Mouse (Mus musculus) midbrain, embryonic 14.5 days (tissue): Measurements from ENCODE around the gene Msh4. TPM values are rescaled to one million over a fixed set of nuclear protein-coding genes. Genes with fewer than 3 reads are reported as not detected.
A peak's percentile ranks its signal among the peaks of the same experiment; 100 is the strongest.
"Not testable (repeated sequence)": the region's sequence is repeated elsewhere in the genome, so short reads cannot be mapped to it uniquely, and the experiment has no call there.

ENCODE experiments used
- ATAC-seq: fragments of 200-750 bp; cut with Nextera tagmentation; 2 replicates; pipeline ENCODE4 v1.8.0; 2017; ENCODE audit warnings: moderate number of reproducible peaks, moderate library complexity; ENCODE audit not compliant: low FRiP score, low TSS enrichment
- DNase-seq: peaks from one replicate; pipeline ENCODE4 v3.0.0-alpha.2; 2015
- H3K27ac ChIP-seq: fragments of 300-500 bp; sonication (generic); replicated peaks from 2 replicates; pipeline ENCODE4 v1.5.1; 2014; ENCODE audit warnings: mild to moderate bottlenecking, low read depth, low read length, moderate library complexity
- H3K27me3 ChIP-seq: fragments of 300-500 bp; sonication (generic); 2 replicates; pipeline ENCODE4 v1.6.1; 2014; ENCODE audit warnings: low read length, control low read depth, mixed read lengths; ENCODE audit not compliant: control insufficient read depth, insufficient read depth
- H3K36me3 ChIP-seq: fragments of 300-500 bp; sonication (generic); 2 replicates; pipeline ENCODE4 v1.6.1; 2014; ENCODE audit warnings: low read length, control low read depth; ENCODE audit not compliant: control insufficient read depth, insufficient read depth
- H3K4me1 ChIP-seq: fragments of 300-500 bp; sonication (generic); 2 replicates; pipeline ENCODE4 v1.6.1; 2014; ENCODE audit warnings: mild to moderate bottlenecking, antibody characterized with exemption, low read length, control low read depth; ENCODE audit not compliant: control insufficient read depth, insufficient read depth
- H3K4me2 ChIP-seq: fragments of 300-500 bp; sonication (generic); 2 replicates; pipeline ENCODE4 v1.6.1; 2014; ENCODE audit warnings: mild to moderate bottlenecking, low read length, moderate library complexity
- H3K4me3 ChIP-seq: fragments of 300-500 bp; sonication (generic); replicated peaks from 2 replicates; pipeline ENCODE4 v1.5.1; 2014; ENCODE audit warnings: low read depth, low read length
- H3K9ac ChIP-seq: fragments of 300-500 bp; sonication (generic); replicated peaks from 2 replicates; pipeline ENCODE4 v1.6.1; 2014; ENCODE audit warnings: mild to moderate bottlenecking, low read length, moderate library complexity
- H3K9me3 ChIP-seq: fragments of 300-500 bp; sonication (generic); 2 replicates; pipeline ENCODE4 v1.6.1; 2016; ENCODE audit warnings: low read length, control low read depth, mixed read lengths; ENCODE audit not compliant: control insufficient read depth
- WGBS: fragments of 180-500 bp; shearing (Covaris S2); extraction: QIAGEN DNeasy Blood & Tissue Kit; methylation state at CpG from one replicate; pipeline ENCODE4 v1.1.7; 2014; 5-methylcytosine and 5-hydroxymethylcytosine counted together
- polyA plus RNA-seq: library from polyadenylated mRNA; unstranded; fragments of >200 nt; fragmentation: Nextera tagmentation; extraction: Ambion mirVana; gene quantifications from 2 replicates; pipeline ENCODE4 v1.2.1, GENCODE M21; 2014

Gene Msh4
- polyA plus RNA-seq, 1 experiment from 2014 or later = 0.16 TPM

DNA sequence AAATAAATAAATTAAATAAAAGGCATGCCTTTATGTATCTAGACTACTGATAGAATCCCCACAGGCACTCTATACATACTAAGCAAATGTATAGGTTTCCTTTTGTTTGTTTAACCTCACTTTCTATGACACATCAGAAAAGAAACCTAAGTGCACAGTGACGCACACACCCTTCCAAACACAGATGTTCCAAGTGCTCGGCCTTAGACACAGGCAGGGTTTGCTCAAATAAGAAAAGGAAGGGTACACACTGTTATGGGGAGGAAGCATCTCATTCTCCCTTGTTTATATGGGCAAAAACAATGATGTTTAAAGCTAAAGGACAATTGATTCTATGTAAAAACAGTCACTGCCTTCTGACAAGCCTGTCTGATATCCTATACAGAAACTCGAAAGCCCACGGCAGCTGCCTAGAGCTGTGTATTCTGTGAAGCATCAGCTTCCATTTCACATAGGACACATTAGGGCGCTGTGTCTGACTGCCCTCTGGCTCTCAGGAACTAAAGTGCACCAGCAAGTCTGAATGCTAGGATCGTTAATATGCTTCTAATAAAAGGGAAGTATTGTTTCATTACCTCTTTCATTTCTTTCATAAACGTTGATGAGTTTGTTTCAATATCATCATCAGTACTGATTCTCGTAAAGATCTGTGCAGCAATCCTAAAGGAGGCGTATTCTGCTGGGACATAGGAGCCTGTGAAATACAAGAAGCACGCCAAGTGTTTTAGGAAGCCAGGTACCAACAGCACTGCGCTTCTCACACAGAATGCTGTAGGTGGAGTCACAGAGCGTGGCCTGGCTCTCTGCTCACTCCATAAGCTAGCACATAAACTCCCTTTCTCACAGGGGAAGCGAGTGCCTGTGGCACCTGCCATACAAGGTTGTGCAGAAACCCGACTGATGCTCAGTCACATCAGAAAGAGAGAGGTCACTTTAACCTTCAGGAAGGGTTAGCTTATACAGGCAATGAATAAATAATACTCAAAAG is 38.5 kb downstream of the Msh4 start:
- Histone ChIP-seq H3K4me3 (no peak overlapping the region), H3K9ac (no peak overlapping the region), H3K4me2 (no peak overlapping the region), H3K4me1 (no peaks in the 10 kb centered on the region), H3K27me3 (no peaks in the 10 kb centered on the region), H3K36me3 (no peaks in the 10 kb centered on the region), H3K9me3 (no peaks in the 10 kb centered on the region), H3K27ac (no peak overlapping the region)
- ATAC-seq = no peak
- peak; percentile 69 for DNase-seq
- WGBS = 73% methylated on average over 14 of the region's 14 CpGs

- no peak for DNase-seq
- no peak for ATAC-seq
- Histone ChIP-seq H3K36me3 (no peaks in the 10 kb centered on the region), H3K9me3 (no peaks in the 10 kb centered on the region), H3K27me3 (no peaks in the 10 kb centered on the region), H3K4me1 (no peaks in the 10 kb centered on the region), H3K4me3 (no peak overlapping the region), H3K9ac (no peak overlapping the region), H3K4me2 (no peak overlapping the region), H3K27ac (no peak overlapping the region)
- 90% methylated on average over 4 of the region's 4 CpGs for WGBS
Observed at GRCm38 (mm10) chr3:153864636-153865429, 41.1 kb downstream of the Msh4 start.

DNA sequence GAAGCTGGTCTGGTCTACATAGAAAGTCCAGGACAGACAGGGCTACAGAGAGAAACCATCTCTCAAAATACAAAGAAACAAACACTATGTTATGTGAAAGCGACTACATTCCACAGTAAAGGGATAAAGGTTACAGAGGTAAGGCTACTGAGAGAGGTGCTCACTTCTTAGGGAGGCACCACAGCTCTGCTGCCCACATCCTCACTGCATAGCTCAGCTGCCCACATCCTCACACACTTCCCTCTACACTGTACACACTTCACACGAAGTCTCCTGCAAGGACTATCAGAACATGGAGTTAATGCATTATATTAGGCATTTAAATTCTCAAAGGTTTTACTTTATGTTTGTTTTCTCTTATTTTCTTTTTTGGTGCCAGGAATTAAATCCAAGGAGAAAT is 42.1 kb downstream of the Msh4 start:
- no peaks in the 10 kb centered on the region for H3K9me3 ChIP-seq
- no peak overlapping the region for H3K4me2 ChIP-seq
- 83% methylated on average over 2 of the region's 2 CpGs for WGBS
- ATAC-seq = no peak
- no peak overlapping the region for H3K4me3 ChIP-seq
- no peak overlapping the region for H3K27ac ChIP-seq
- H3K4me1 ChIP-seq = no peaks in the 10 kb centered on the region
- no peaks in the 10 kb centered on the region for H3K36me3 ChIP-seq
- H3K9ac ChIP-seq = no peak overlapping the region
- no peaks in the 10 kb centered on the region for H3K27me3 ChIP-seq
- DNase-seq = no peak

DNA sequence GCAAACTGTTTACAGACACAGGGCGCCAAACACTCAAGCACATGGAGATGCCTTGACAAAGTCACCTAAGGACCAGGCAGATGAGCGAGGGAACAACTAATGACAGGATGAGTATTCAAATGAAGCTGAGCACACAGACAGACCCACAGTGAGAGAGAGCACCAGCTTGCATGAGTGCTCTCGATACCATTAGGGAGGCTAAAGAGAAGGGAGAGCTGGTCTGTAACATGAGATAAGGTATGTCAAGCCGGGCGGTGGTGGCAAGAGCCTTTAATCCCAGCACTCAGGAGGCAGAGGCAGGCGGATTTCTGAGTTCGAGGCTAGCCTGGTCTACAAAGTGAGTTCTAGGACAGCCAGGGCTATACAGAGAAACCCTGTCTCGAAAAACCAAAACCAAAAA is 45.5 kb downstream of the Msh4 start:
- H3K4me2 ChIP-seq, H3K9me3 ChIP-seq, DNase-seq, H3K27ac ChIP-seq, H3K27me3 ChIP-seq, H3K4me3 ChIP-seq, H3K9ac ChIP-seq, H3K4me1 ChIP-seq, H3K36me3 ChIP-seq, ATAC-seq: not testable (repeated sequence)
- WGBS = 95% methylated on average over 8 of the region's 8 CpGs

DNA sequence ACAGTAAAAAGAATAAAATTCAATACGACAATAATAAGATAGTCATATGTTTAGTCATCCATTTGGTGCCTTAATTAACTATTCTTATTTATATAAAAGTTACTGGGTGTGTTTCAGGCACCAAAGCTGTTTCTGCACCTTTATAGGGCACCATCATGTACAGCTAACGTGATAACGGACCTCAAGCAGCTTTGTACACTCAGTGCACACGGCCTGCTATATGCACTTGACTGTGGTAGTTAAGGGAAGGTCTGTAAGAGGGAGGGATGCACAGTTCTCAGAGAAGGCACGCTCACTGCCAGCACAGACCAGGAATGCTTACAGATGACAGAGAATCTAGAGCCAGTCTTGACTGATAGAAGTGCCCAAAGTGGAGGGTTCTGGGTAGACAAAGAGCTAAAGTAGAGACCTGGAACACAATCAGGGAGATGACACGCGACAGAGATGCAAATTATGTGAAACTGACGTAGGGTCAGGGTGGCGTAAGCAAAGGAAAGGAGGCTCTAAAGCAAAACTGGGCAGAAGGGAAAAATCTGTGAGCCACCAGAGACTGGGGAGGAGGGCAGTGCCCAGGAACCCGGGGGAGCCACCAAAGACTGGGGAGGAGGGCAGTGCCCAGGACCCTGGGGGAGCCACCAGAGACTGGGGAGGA is 47.5 kb downstream of the Msh4 start:
- Histone ChIP-seq H3K4me3 (no peak overlapping the region), H3K9me3 (no peaks in the 10 kb centered on the region), H3K27ac (no peak overlapping the region), H3K4me2 (no peak overlapping the region), H3K36me3 (no peaks in the 10 kb centered on the region), H3K4me1 (no peaks in the 10 kb centered on the region), H3K9ac (no peak overlapping the region), H3K27me3 (no peaks in the 10 kb centered on the region)
- ATAC-seq (no peak), DNase-seq (no peak)
- WGBS = 82% methylated on average over 10 of the region's 10 CpGs

- ATAC-seq = no peak
- H3K27ac ChIP-seq = no peak overlapping the region
- H3K27me3 ChIP-seq = no peaks in the 10 kb centered on the region
- H3K4me3 ChIP-seq = no peak overlapping the region
- 87% methylated on average over 8 of the region's 8 CpGs for WGBS
- H3K4me2 ChIP-seq = no peak overlapping the region
- 0 out of 2 replicates have a peak, but pooled peaks cover 3% of the 10 kb centered on the region for H3K4me1 ChIP-seq
- no peaks in the 10 kb centered on the region for H3K36me3 ChIP-seq
- H3K9ac ChIP-seq = no peak overlapping the region
- no peaks in the 10 kb centered on the region for H3K9me3 ChIP-seq
- no peak for DNase-seq
Observed at GRCm38 (mm10) chr3:153852266-153852665, 53.7 kb downstream of the Msh4 start.

GRCm38 (mm10) chr3:153850759-153851158 is 55.2 kb downstream of the Msh4 start:
- H3K4me3 ChIP-seq = no peak overlapping the region
- H3K9ac ChIP-seq = no peak overlapping the region
- H3K27me3 ChIP-seq = no peaks in the 10 kb centered on the region
- H3K4me2 ChIP-seq = no peak overlapping the region
- no peaks in the 10 kb centered on the region for H3K9me3 ChIP-seq
- H3K27ac ChIP-seq = no peak overlapping the region
- H3K36me3 ChIP-seq = no peaks in the 10 kb centered on the region
- no peak for ATAC-seq
- H3K4me1 ChIP-seq = 0 out of 2 replicates have a peak, but pooled peaks cover 3% of the 10 kb centered on the region
- 81% methylated on average over 7 of the region's 7 CpGs for WGBS
- no peak for DNase-seq

DNA sequence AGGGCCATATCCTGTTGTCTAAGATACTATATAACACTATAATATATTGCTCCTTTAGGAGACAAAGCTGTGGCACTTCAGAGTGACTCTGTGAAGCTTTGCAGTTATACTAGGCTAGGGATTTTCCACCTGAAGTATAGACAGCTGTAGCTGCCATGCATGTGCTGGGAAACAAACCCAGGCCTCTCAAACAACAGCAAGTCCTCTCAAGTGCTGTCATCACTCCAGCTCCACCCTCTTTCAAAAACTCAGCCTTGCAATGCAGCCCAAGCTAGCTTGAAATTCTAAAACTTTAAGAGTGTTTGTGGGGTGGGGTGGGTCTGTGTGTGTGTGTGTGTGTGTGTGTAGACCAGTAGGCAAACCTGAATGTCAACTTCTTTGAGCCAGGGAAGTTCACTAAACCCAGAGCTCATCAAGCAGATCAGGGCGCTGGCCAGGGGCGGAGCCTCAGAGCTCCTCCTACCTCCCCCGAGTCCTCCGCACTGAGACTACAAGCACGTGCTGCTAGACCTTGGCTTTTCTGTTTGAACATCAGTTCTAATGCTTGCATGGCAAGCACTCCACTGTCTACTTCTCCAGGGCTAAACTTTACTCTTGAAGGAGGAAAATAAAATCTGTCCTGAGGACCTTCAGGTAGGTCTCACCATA is 56.4 kb downstream of the Msh4 start:
- no peak for DNase-seq

More for the DNA sequence above, 56.4 kb downstream of the Msh4 start:
- Histone ChIP-seq H3K27ac (no peak overlapping the region), H3K27me3 (no peaks in the 10 kb centered on the region), H3K36me3 (no peaks in the 10 kb centered on the region), H3K4me3 (no peak overlapping the region), H3K9me3 (no peaks in the 10 kb centered on the region), H3K4me1 (0 out of 2 replicates have a peak, but pooled peaks cover 3% of the 10 kb centered on the region), H3K9ac (no peak overlapping the region), H3K4me2 (no peak overlapping the region)
- ATAC-seq = no peak
- WGBS = 9% methylated on average over 5 of the region's 5 CpGs
